Mouse (Mus musculus) gastrocnemius, postnatal 25 days (tissue): ENCODE results near the gene Pkd1. TPM values are rescaled to one million over a fixed set of nuclear protein-coding genes. Genes with fewer than 3 reads are reported as not detected.

Source experiments
- DNase-seq: peaks from one replicate; pipeline ENCODE4 v3.0.0; 2022
- microRNA-seq, 2 experiments: library from miRNA; unstranded; fragments of <30 nt; microRNA quantifications; one replicate each; pipeline ENCODE4 v1.2.0; 2021; ENCODE audit warnings: borderline replicate concordance in 2 of 2
- total RNA-seq, 2 experiments: library from RNA; stranded (reverse); gene quantifications; 1 replicate in 1 of 2; 2 replicates in 1 of 2; pipeline ENCODE4 v1.2.3; 2021

The Pkd1 gene
- total RNA-seq, 2 experiments from 2014 or later, result 20.2 to 21.1 TPM

GRCm38 (mm10) chr17:24644875-24645721 lies 95.5 kb downstream of the Pkd1 start:
- DNase-seq, result peak; percentile 68

GRCm38 (mm10) chr17:24645916-24646315 lies 96.3 kb downstream of the Pkd1 start:
- no peak for DNase-seq

Small RNA genes lying within 50 kb of the gene (microRNA-seq; reads per million reads assigned to microRNA genes)
- 0 reads per million in 2 experiments for gene Gm24589

Other genes with a start within 250 kb of the Pkd1 start
- not detected for gene Abca17, start 198.8 kb upstream of the Pkd1 start, total RNA-seq
- 1 to 10 TPM; 6.7 to 7.3 TPM for gene Abca3, start 197.9 kb upstream of the Pkd1 start, total RNA-seq
- gene Rnps1, start 135.3 kb upstream of the Pkd1 start, total RNA-seq, result 10 to 100 TPM; 47.3 to 50.6 TPM
- gene Eci1, start 123.2 kb upstream of the Pkd1 start, total RNA-seq, result 100 to 1,000 TPM; 134 to 161 TPM
- 1 to 10 TPM; 1.0 to 1.5 TPM for gene Dnase1l2, start 106.7 kb upstream of the Pkd1 start, total RNA-seq
- gene E4f1, start 79.5 kb upstream of the Pkd1 start, total RNA-seq, result 10 to 100 TPM in 1 of 2 experiments, 1 to 10 TPM in 1; 9.4 to 10.2 TPM
- 10 to 100 TPM; 50.8 to 55.0 TPM for gene Pgp, start 79.4 kb upstream of the Pkd1 start, total RNA-seq
- not detected for gene Bricd5, start 76.0 kb upstream of the Pkd1 start, total RNA-seq
- 10 to 100 TPM; 10.5 to 11.7 TPM for gene Mlst8, start 70.8 kb upstream of the Pkd1 start, total RNA-seq
- under 1 TPM; 0.10 to 0.11 TPM for gene Caskin1, start 61.2 kb upstream of the Pkd1 start, total RNA-seq
- 10 to 100 TPM; 33.2 to 36.7 TPM for gene Traf7, start 21.9 kb upstream of the Pkd1 start, total RNA-seq
- gene Rab26, start 15.6 kb upstream of the Pkd1 start, total RNA-seq, result under 1 TPM in 1 of 2 experiments, not detected in 1; 0.23 TPM
- gene Tsc2, start 82.8 kb downstream of the Pkd1 start, total RNA-seq, result 10 to 100 TPM; 65.8 to 67.8 TPM
- 1 to 10 TPM; 2.6 to 4.2 TPM for gene Nthl1, start 82.8 kb downstream of the Pkd1 start, total RNA-seq
- gene Slc9a3r2, start 100.5 kb downstream of the Pkd1 start, total RNA-seq, result 10 to 100 TPM; 36.6 to 41.8 TPM
- not detected for gene Npw, start 108.6 kb downstream of the Pkd1 start, total RNA-seq
- gene Zfp598, start 119.9 kb downstream of the Pkd1 start, total RNA-seq, result 10 to 100 TPM; 17.7 to 20.2 TPM
- not detected for gene Syngr3, start 140.1 kb downstream of the Pkd1 start, total RNA-seq
- gene Gfer, start 146.3 kb downstream of the Pkd1 start, total RNA-seq, result 10 to 100 TPM; 24.1 to 30.1 TPM
- under 1 TPM; 0.59 to 0.61 TPM for gene Noxo1, start 146.4 kb downstream of the Pkd1 start, total RNA-seq
- gene Tbl3, start 157.8 kb downstream of the Pkd1 start, total RNA-seq, result 10 to 100 TPM; 14.7 to 15.6 TPM
- not detected for gene Rnf151, start 168.2 kb downstream of the Pkd1 start, total RNA-seq
- 100 to 1,000 TPM; 564 to 585 TPM for gene Rps2, start 168.3 kb downstream of the Pkd1 start, total RNA-seq
- gene Ndufb10, start 174.6 kb downstream of the Pkd1 start, total RNA-seq, result 100 to 1,000 TPM; 493 to 532 TPM
- 100 to 1,000 TPM; 723 to 775 TPM for gene Rpl3l, start 178.0 kb downstream of the Pkd1 start, total RNA-seq
- 100 to 1,000 TPM; 164 to 180 TPM for gene Msrb1, start 186.8 kb downstream of the Pkd1 start, total RNA-seq
- not detected for gene Hs3st6, start 203.2 kb downstream of the Pkd1 start, total RNA-seq